Mouse (Mus musculus) spleen, postnatal 14 days (tissue): ENCODE data around the gene Strip1.

ENCODE experiments used
- DNase-seq, 2 experiments: peaks; one replicate each; pipeline ENCODE4 v3.0.0; 2021 to 2022; ENCODE audit warnings: low spot score in 2 of 2

Gene Strip1

GRCm38 (mm10) chr3:107594662-107595263, 36.7 kb downstream of the Strip1 start, which contains the start of gene Alx3:
Gene Alx3, plus strand, starts transcription at chr3:107595031.
- no peak for DNase-seq

- DNase-seq, result no peak
Measured at GRCm38 (mm10) chr3:107593632-107594031, 37.9 kb downstream of the Strip1 start.

GRCm38 (mm10) chr3:107591612-107592011, 39.9 kb downstream of the Strip1 start:
- no peak for DNase-seq

GRCm38 (mm10) chr3:107586504-107586903, 45.0 kb downstream of the Strip1 start:
- DNase-seq, result no peak

GRCm38 (mm10) chr3:107583893-107584292, 47.6 kb downstream of the Strip1 start:
- no peak for DNase-seq

- no peak for DNase-seq
Measured at GRCm38 (mm10) chr3:107582875-107583767, 48.4 kb downstream of the Strip1 start.

GRCm38 (mm10) chr3:107582130-107582874, 49.2 kb downstream of the Strip1 start:
- no peak for DNase-seq

- no peak for DNase-seq
Measured at GRCm38 (mm10) chr3:107581103-107582010, 50.1 kb downstream of the Strip1 start.

- peak in 1 of 2 experiments; percentile 27 for DNase-seq
Measured at GRCm38 (mm10) chr3:107579466-107579865, 52.0 kb downstream of the Strip1 start.

- DNase-seq, result no peak
Measured at GRCm38 (mm10) chr3:107577810-107578390, 53.6 kb downstream of the Strip1 start.

- no peak for DNase-seq
Measured at GRCm38 (mm10) chr3:107576807-107577206, 54.7 kb downstream of the Strip1 start.

GRCm38 (mm10) chr3:107571205-107571604, 60.3 kb downstream of the Strip1 start:
- no peak for DNase-seq

- DNase-seq, result no peak
Measured at GRCm38 (mm10) chr3:107568721-107569120, 62.8 kb downstream of the Strip1 start.

GRCm38 (mm10) chr3:107567766-107568165, 63.7 kb downstream of the Strip1 start:
- DNase-seq, result no peak

- DNase-seq, result no peak
Measured at GRCm38 (mm10) chr3:107565331-107565730, 66.2 kb downstream of the Strip1 start.

- no peak for DNase-seq
Measured at GRCm38 (mm10) chr3:107563880-107564279, 67.6 kb downstream of the Strip1 start.

- no peak for DNase-seq
Measured at GRCm38 (mm10) chr3:107562591-107562990, 68.9 kb downstream of the Strip1 start.
